Mouse (Mus musculus): ENCODE data around the gene Brix1.

DNA sequence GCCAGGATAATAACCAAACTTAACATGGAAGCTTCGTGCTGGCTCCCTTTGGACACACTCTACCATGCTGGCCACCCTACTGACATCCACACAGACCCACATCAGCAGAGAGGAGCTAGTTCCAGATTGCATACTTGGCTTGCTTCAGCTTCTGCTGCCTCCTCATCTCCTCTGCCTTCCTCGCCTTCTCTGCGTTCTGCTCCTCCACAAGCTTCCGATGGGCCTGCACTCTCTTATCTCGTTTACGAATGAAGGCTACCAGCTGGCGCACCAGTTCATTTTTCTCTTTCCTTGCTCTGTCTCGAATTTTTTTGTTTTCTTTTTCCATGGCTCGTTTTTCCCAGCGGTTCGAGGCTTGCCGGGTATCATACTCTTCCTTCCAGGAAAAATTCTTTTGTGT lies 24.8 kb downstream of the Brix1 start:
- TF ChIP-seq GATA1 (IDR thresholded peaks at IDR 0.05; ENCODE audit: borderline replicate concordance, low read length) (no peak), FLI1 (IDR thresholded peaks at IDR 0.05; ENCODE audit: low read length) (no peak)
